Mouse (Mus musculus) kidney, embryonic 15.5 days (tissue): ENCODE data around the gene Gpr89. TPM values are rescaled to one million over a fixed set of nuclear protein-coding genes. Genes with fewer than 3 reads are reported as not detected.

ENCODE experiments used
- ATAC-seq: fragments of 200-750 bp; cut with Nextera tagmentation; replicated peaks from 2 replicates; pipeline ENCODE4 v1.8.0; 2017; ENCODE audit warnings: moderate TSS enrichment; ENCODE audit not compliant: low FRiP score
- H3K27ac ChIP-seq: fragments of 300-500 bp; sonication (generic); 2 replicates; pipeline ENCODE4 v1.5.1; 2015; ENCODE audit warnings: mild to moderate bottlenecking, inconsistent platforms
- H3K27me3 ChIP-seq: fragments of 300-500 bp; sonication (generic); 2 replicates; pipeline ENCODE4 v1.6.1; 2015; ENCODE audit warnings: inconsistent platforms
- H3K36me3 ChIP-seq: fragments of 300-500 bp; sonication (generic); 2 replicates; pipeline ENCODE4 v1.6.1; 2015; ENCODE audit warnings: inconsistent platforms
- H3K4me1 ChIP-seq: fragments of 300-500 bp; sonication (generic); 2 replicates; pipeline ENCODE4 v1.6.1; 2015; ENCODE audit warnings: inconsistent platforms
- H3K4me2 ChIP-seq: fragments of 300-500 bp; sonication (generic); 2 replicates; pipeline ENCODE4 v1.6.1; 2015; ENCODE audit warnings: moderate library complexity, mild to moderate bottlenecking, inconsistent platforms
- H3K4me3 ChIP-seq: fragments of 300-500 bp; sonication (generic); replicated peaks from 2 replicates; pipeline ENCODE4 v1.5.1; 2015; ENCODE audit warnings: mild to moderate bottlenecking, inconsistent platforms
- H3K9ac ChIP-seq: fragments of 300-500 bp; sonication (generic); 2 replicates; pipeline ENCODE4 v1.6.1; 2015; ENCODE audit warnings: mild to moderate bottlenecking, inconsistent platforms
- H3K9me3 ChIP-seq: fragments of 300-500 bp; sonication (generic); replicated peaks from 2 replicates; pipeline ENCODE4 v1.6.1; 2016; ENCODE audit warnings: inconsistent platforms
- WGBS: fragments of 180-500 bp; shearing (Covaris S2); methylation state at CpG from one replicate; pipeline ENCODE4 v1.1.7; 2015; ENCODE audit warnings: mixed read lengths; 5-methylcytosine and 5-hydroxymethylcytosine counted together
- polyA plus RNA-seq: library from polyadenylated mRNA; unstranded; fragments of >200 nt; fragmentation: Nextera tagmentation; extraction: Ambion mirVana; gene quantifications from 2 replicates; pipeline ENCODE4 v1.2.1, GENCODE M21; 2015

Gpr89 gene
- polyA plus RNA-seq, 1 experiment from 2014 or later: 44.0 TPM

- WGBS: 89% methylated on average over 8 of the region's 8 CpGs
- no peak overlapping the region for H3K9ac ChIP-seq
- peaks cover 58% of the 10 kb centered on the region for H3K36me3 ChIP-seq
- no peaks in the 10 kb centered on the region for H3K9me3 ChIP-seq
- H3K27ac ChIP-seq: no peak overlapping the region
- no peaks in the 10 kb centered on the region for H3K4me1 ChIP-seq
- H3K27me3 ChIP-seq: no peaks in the 10 kb centered on the region
- no peak overlapping the region for H3K4me3 ChIP-seq
- H3K4me2 ChIP-seq: no peak overlapping the region
- no peak for ATAC-seq
Observed at GRCm38 (mm10) chr3:96868566-96868965, 36.6 kb downstream of the Gpr89 start.

- no peaks in the 10 kb centered on the region for H3K27me3 ChIP-seq
- no peak overlapping the region for H3K4me2 ChIP-seq
- 84% methylated on average over 3 of the region's 3 CpGs for WGBS
- H3K9ac ChIP-seq: no peak overlapping the region
- H3K36me3 ChIP-seq: peaks cover 51% of the 10 kb centered on the region
- no peaks in the 10 kb centered on the region for H3K4me1 ChIP-seq
- H3K9me3 ChIP-seq: no peaks in the 10 kb centered on the region
- H3K4me3 ChIP-seq: no peak overlapping the region
- ATAC-seq: no peak
- no peak overlapping the region for H3K27ac ChIP-seq
Observed at GRCm38 (mm10) chr3:96867863-96868262, 37.3 kb downstream of the Gpr89 start.

GRCm38 (mm10) chr3:96860498-96860897, 44.6 kb downstream of the Gpr89 start:
- H3K9me3 ChIP-seq: no peaks in the 10 kb centered on the region
- peaks cover 5% of the 10 kb centered on the region for H3K36me3 ChIP-seq
- H3K4me1 ChIP-seq: no peaks in the 10 kb centered on the region
- no peak overlapping the region for H3K4me2 ChIP-seq
- no peaks in the 10 kb centered on the region for H3K27me3 ChIP-seq
- H3K27ac ChIP-seq: no peak overlapping the region
- no peak for ATAC-seq
- 94% methylated on average over 5 of the region's 5 CpGs for WGBS
- no peak overlapping the region for H3K9ac ChIP-seq
- no peak overlapping the region for H3K4me3 ChIP-seq

DNA sequence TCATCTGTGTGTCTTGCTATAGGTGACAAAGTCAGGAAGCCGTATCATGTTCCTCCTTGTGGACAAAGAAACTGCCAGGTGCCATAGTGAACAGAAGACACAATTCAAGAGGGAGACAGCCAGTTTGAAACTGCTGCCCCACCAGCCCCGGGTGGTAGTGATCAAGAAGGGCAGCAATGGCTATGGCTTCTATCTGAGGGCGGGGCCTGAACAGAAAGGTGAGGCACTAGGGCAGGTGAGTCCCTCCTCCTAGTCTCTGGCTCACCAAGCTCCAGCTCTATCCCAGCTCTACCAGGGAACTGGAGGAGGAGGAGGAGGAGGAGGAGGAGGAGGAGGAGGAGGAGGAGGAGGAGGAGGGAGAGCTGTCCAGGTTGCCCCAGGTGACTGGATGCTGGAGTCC, 49.3 kb downstream of the Gpr89 start:
- Histone ChIP-seq H3K4me1 (no peaks in the 10 kb centered on the region), H3K36me3 (peaks cover 5% of the 10 kb centered on the region), H3K9me3 (no peaks in the 10 kb centered on the region), H3K4me2 (no peak overlapping the region), H3K27ac (no peak overlapping the region), H3K9ac (no peak overlapping the region), H3K4me3 (no peak overlapping the region), H3K27me3 (no peaks in the 10 kb centered on the region)
- ATAC-seq: no peak
- 81% methylated on average over 3 of the region's 3 CpGs for WGBS

DNA sequence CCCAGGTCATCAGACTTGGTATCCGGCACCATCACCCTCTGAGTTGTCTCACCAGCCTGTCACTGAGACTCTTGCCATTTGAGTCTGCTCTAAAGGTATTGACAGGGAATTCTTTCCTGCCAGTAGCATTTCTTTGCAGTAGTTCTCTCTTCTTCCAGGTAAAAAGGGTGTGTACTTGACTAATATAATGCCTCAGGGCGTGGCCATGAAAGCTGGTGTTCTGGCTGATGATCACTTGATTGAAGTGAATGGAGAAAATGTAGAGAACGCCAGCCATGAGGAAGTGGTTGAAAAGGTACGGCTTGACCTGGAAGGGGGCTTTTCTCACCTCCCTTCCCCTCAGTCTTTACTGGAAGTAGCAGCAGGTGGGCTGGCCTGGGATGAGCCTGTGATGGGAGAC, 50.8 kb downstream of the Gpr89 start:
- 84% methylated on average over 4 of the region's 4 CpGs for WGBS
- H3K27ac ChIP-seq: no peak overlapping the region
- no peak for ATAC-seq
- no peaks in the 10 kb centered on the region for H3K27me3 ChIP-seq
- H3K4me1 ChIP-seq: no peaks in the 10 kb centered on the region
- H3K4me2 ChIP-seq: no peak overlapping the region
- H3K9ac ChIP-seq: no peak overlapping the region
- no peaks in the 10 kb centered on the region for H3K36me3 ChIP-seq
- no peak overlapping the region for H3K4me3 ChIP-seq
- no peaks in the 10 kb centered on the region for H3K9me3 ChIP-seq

DNA sequence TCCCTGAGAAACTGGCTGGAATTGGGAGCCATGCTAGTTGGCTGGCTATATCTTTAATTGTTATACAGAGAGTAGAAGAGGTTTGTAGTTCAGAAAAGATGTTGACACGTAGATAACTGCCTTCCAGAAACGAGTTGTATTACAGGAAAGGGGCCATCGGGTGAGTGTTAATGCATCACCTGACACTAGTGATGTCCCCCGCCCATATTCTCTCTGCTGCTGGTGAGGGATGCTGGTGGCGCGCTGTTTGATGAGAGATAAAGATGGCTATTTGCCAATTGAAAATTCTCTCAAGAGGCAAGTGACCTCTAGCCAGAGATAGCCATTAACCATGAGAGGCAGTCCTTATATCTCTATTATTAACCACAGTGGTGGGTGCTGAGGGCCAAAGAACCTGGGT, 52.6 kb downstream of the Gpr89 start:
- Histone ChIP-seq H3K27ac (no peak overlapping the region), H3K9me3 (no peaks in the 10 kb centered on the region), H3K27me3 (no peaks in the 10 kb centered on the region), H3K4me2 (no peak overlapping the region), H3K4me3 (no peak overlapping the region), H3K4me1 (peaks cover 6% of the 10 kb centered on the region), H3K9ac (no peak overlapping the region), H3K36me3 (no peaks in the 10 kb centered on the region)
- no peak for ATAC-seq
- 76% methylated on average over 6 of the region's 6 CpGs for WGBS

- Histone ChIP-seq H3K4me2 (no peak overlapping the region), H3K36me3 (no peaks in the 10 kb centered on the region), H3K9me3 (no peaks in the 10 kb centered on the region), H3K4me3 (no peak overlapping the region), H3K27ac (no peak overlapping the region), H3K27me3 (no peaks in the 10 kb centered on the region), H3K9ac (no peak overlapping the region), H3K4me1 (peaks cover 10% of the 10 kb centered on the region)
- WGBS: 79% methylated on average over 2 of the region's 2 CpGs
- no peak for ATAC-seq
Observed at GRCm38 (mm10) chr3:96849168-96849727, 55.9 kb downstream of the Gpr89 start.

DNA sequence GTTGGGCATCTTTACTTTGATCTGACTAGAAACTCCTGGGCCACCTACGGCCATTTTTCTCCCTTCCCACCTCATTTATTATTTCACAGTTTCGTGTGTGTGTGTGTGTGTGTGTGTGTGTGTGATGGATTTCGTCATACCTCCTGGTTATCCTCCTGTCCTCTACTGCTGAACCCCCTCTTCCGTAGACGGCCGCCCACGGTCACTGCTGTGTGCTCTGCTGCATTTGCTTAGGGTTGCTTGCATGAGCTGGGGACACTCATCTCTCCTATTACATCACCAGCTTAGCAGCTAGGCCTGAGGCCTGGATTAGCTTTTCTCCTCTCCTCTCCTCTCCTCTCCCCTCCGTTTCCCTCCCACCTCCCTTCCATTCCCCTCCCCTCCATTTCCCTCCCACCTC, 56.7 kb downstream of the Gpr89 start:
- no peaks in the 10 kb centered on the region for H3K9me3 ChIP-seq
- no peak overlapping the region for H3K4me2 ChIP-seq
- H3K9ac ChIP-seq: no peak overlapping the region
- H3K4me3 ChIP-seq: no peak overlapping the region
- H3K27me3 ChIP-seq: no peaks in the 10 kb centered on the region
- H3K36me3 ChIP-seq: no peaks in the 10 kb centered on the region
- no peak for ATAC-seq
- WGBS: 86% methylated on average over 7 of the region's 8 CpGs
- peaks cover 10% of the 10 kb centered on the region for H3K4me1 ChIP-seq
- no peak overlapping the region for H3K27ac ChIP-seq

DNA sequence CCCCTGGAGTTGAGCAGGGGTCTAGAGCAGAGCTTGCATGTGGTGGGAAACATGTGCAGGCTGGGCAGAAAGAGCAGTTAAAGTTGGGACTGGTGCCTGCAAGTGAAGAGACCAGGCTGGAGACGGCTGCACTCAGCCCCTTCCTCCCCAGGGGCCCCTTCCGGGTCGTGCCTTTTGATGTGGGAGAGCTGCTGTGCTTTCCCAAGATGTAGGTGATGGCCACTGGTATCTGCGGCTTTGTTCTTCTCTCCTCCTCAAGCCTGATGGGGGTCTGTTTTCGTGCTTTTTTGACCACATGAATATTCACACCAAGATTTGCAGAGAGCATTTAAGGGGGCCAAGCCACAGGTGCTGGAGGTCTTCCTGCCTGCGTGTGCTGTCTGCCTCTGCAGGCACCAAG, 57.5 kb downstream of the Gpr89 start:
- peaks cover 10% of the 10 kb centered on the region for H3K4me1 ChIP-seq
- H3K27ac ChIP-seq: no peak overlapping the region
- ATAC-seq: no peak
- no peaks in the 10 kb centered on the region for H3K9me3 ChIP-seq
- WGBS: 16% methylated on average over 6 of the region's 6 CpGs
- H3K9ac ChIP-seq: no peak overlapping the region
- H3K36me3 ChIP-seq: no peaks in the 10 kb centered on the region
- no peak overlapping the region for H3K4me3 ChIP-seq
- no peak overlapping the region for H3K4me2 ChIP-seq
- no peaks in the 10 kb centered on the region for H3K27me3 ChIP-seq

GRCm38 (mm10) chr3:96846985-96847384, 58.2 kb downstream of the Gpr89 start:
- Histone ChIP-seq H3K4me3 (no peak overlapping the region), H3K4me2 (no peak overlapping the region), H3K9me3 (no peaks in the 10 kb centered on the region), H3K27ac (no peak overlapping the region), H3K4me1 (peaks cover 10% of the 10 kb centered on the region), H3K27me3 (no peaks in the 10 kb centered on the region), H3K36me3 (no peaks in the 10 kb centered on the region), H3K9ac (no peak overlapping the region)
- no peak for ATAC-seq
- WGBS: 87% methylated on average over 12 of the region's 12 CpGs

- no peaks in the 10 kb centered on the region for H3K27me3 ChIP-seq
- H3K9me3 ChIP-seq: no peaks in the 10 kb centered on the region
- no peak overlapping the region for H3K4me3 ChIP-seq
- WGBS: 82% methylated on average over 9 of the region's 9 CpGs
- H3K9ac ChIP-seq: no peak overlapping the region
- peaks cover 10% of the 10 kb centered on the region for H3K4me1 ChIP-seq
- H3K36me3 ChIP-seq: no peaks in the 10 kb centered on the region
- no peak overlapping the region for H3K27ac ChIP-seq
- no peak overlapping the region for H3K4me2 ChIP-seq
- ATAC-seq: no peak
Observed at GRCm38 (mm10) chr3:96845806-96846205, 59.3 kb downstream of the Gpr89 start.

- H3K4me1 ChIP-seq: peaks cover 11% of the 10 kb centered on the region
- H3K27ac ChIP-seq: no peak overlapping the region
- WGBS: 87% methylated on average over 6 of the region's 6 CpGs
- H3K36me3 ChIP-seq: no peaks in the 10 kb centered on the region
- no peak overlapping the region for H3K4me2 ChIP-seq
- no peak for ATAC-seq
- no peak overlapping the region for H3K9ac ChIP-seq
- no peak overlapping the region for H3K4me3 ChIP-seq
- H3K9me3 ChIP-seq: no peaks in the 10 kb centered on the region
- no peaks in the 10 kb centered on the region for H3K27me3 ChIP-seq
Observed at GRCm38 (mm10) chr3:96845191-96845590, 60.0 kb downstream of the Gpr89 start.

GRCm38 (mm10) chr3:96838996-96839645, 66.0 kb downstream of the Gpr89 start:
- no peaks in the 10 kb centered on the region for H3K27me3 ChIP-seq
- H3K36me3 ChIP-seq: no peaks in the 10 kb centered on the region
- H3K9me3 ChIP-seq: no peaks in the 10 kb centered on the region
- peak; percentile 90 for ATAC-seq
- H3K4me2 ChIP-seq: no peak overlapping the region
- H3K9ac ChIP-seq: no peak overlapping the region
- no peak overlapping the region for H3K4me3 ChIP-seq
- H3K27ac ChIP-seq: peak overlapping the region; percentile 84
- WGBS: 53% methylated on average over 7 of the region's 7 CpGs
- peaks cover 47% of the 10 kb centered on the region for H3K4me1 ChIP-seq
